Mouse (Mus musculus): Measurements from ENCODE around the gene Rnf220. TPM values are rescaled to one million over a fixed set of nuclear protein-coding genes. Genes with fewer than 3 reads are reported as not detected.

Rnf220 gene
- polyA plus RNA-seq, 1 experiment from 2014 or later, result 73.3 TPM

- Histone ChIP-seq H3K4me3 (no peak overlapping the region), H3K27ac (no peak overlapping the region), H3K9ac (no peak overlapping the region), H3K4me2 (no peak overlapping the region), H3K36me3 (no peaks in the 10 kb centered on the region), H3K9me3 (no peaks in the 10 kb centered on the region), H3K27me3 (peaks cover 43% of the 10 kb centered on the region), H3K4me1 (peaks cover 10% of the 10 kb centered on the region)
- no peak for ATAC-seq (ENCODE audit: borderline replicate concordance, extremely low read depth, low FRiP score, low TSS enrichment)
- 58% methylated on average over 14 of the region's 14 CpGs for WGBS
Measured at GRCm38 (mm10) chr4:117473291-117473984, 23.4 kb downstream of the Rnf220 start.

GRCm38 (mm10) chr4:117469471-117469870 is 27.4 kb downstream of the Rnf220 start:
- H3K27me3 ChIP-seq, result peaks cover 14% of the 10 kb centered on the region

GRCm38 (mm10) chr4:117467936-117468335 is 28.9 kb downstream of the Rnf220 start:
- no peaks in the 10 kb centered on the region for H3K36me3 ChIP-seq
- 69% methylated on average over 7 of the region's 7 CpGs for WGBS
- no peak overlapping the region for H3K4me3 ChIP-seq
- H3K4me2 ChIP-seq, result no peak overlapping the region
- no peak overlapping the region for H3K9ac ChIP-seq
- no peaks in the 10 kb centered on the region for H3K4me1 ChIP-seq
- no peak overlapping the region for H3K27ac ChIP-seq
- ATAC-seq (ENCODE audit: borderline replicate concordance, extremely low read depth, low FRiP score, low TSS enrichment), result no peak
- H3K27me3 ChIP-seq, result peaks cover 11% of the 10 kb centered on the region; the same call in 1 of the 2 replicates
- no peaks in the 10 kb centered on the region for H3K9me3 ChIP-seq

More at GRCm38 (mm10) chr4:117469471-117469870, 27.4 kb downstream of the Rnf220 start:
- WGBS, result 42% methylated on average over 4 of the region's 4 CpGs
- Histone ChIP-seq H3K27ac (no peak overlapping the region), H3K4me2 (no peak overlapping the region), H3K4me1 (no peaks in the 10 kb centered on the region), H3K9me3 (no peaks in the 10 kb centered on the region), H3K36me3 (no peaks in the 10 kb centered on the region), H3K4me3 (no peak overlapping the region), H3K9ac (no peak overlapping the region)
- no peak for ATAC-seq (ENCODE audit: borderline replicate concordance, extremely low read depth, low FRiP score, low TSS enrichment)

DNA sequence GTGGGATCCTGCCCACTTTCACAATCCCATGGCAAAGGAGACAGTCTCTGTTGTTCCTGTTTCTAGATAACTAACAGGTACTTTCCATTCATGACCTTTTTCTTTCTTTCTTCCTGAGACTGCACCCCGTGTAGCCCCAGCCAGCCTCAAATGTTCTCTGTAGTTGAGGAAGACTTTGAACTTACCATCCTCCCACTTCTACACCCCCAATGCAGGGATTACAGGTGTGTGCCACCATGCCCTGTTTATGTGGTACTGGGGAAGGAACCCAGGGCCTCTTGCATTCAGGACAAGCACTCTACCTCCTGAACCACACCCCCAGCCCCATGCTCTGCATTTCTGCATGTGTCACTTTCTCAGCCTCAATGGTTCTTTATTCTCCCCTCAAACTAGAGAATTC is 47.7 kb downstream of the Rnf220 start:
- no peak for ATAC-seq (ENCODE audit: borderline replicate concordance, extremely low read depth, low FRiP score, low TSS enrichment)
- no peaks in the 10 kb centered on the region for H3K36me3 ChIP-seq
- no peak overlapping the region for H3K27ac ChIP-seq
- no peak overlapping the region for H3K4me3 ChIP-seq
- H3K9ac ChIP-seq, result no peak overlapping the region
- no peaks in the 10 kb centered on the region for H3K9me3 ChIP-seq
- no peaks in the 10 kb centered on the region for H3K27me3 ChIP-seq
- H3K4me1 ChIP-seq, result no peaks in the 10 kb centered on the region
- H3K4me2 ChIP-seq, result no peak overlapping the region
- 76% methylated on average over 1 of the region's 1 CpGs for WGBS

- no peaks in the 10 kb centered on the region for H3K4me1 ChIP-seq
- ATAC-seq (ENCODE audit: borderline replicate concordance, extremely low read depth, low FRiP score, low TSS enrichment), result no peak
- no peaks in the 10 kb centered on the region for H3K9me3 ChIP-seq
- 94% methylated on average over 3 of the region's 3 CpGs for WGBS
- no peak overlapping the region for H3K4me3 ChIP-seq
- H3K36me3 ChIP-seq, result no peaks in the 10 kb centered on the region
- no peak overlapping the region for H3K27ac ChIP-seq
- H3K27me3 ChIP-seq, result no peaks in the 10 kb centered on the region
- H3K4me2 ChIP-seq, result no peak overlapping the region
- H3K9ac ChIP-seq, result no peak overlapping the region
Measured at GRCm38 (mm10) chr4:117447926-117448325, 48.9 kb downstream of the Rnf220 start.

GRCm38 (mm10) chr4:117445516-117446207 is 51.2 kb downstream of the Rnf220 start:
- no peaks in the 10 kb centered on the region for H3K36me3 ChIP-seq
- no peak overlapping the region for H3K27ac ChIP-seq
- no peaks in the 10 kb centered on the region for H3K9me3 ChIP-seq
- WGBS, result 74% methylated on average over 19 of the region's 19 CpGs
- no peaks in the 10 kb centered on the region for H3K27me3 ChIP-seq
- H3K4me2 ChIP-seq, result no peak overlapping the region
- no peak overlapping the region for H3K4me3 ChIP-seq
- ATAC-seq (ENCODE audit: borderline replicate concordance, extremely low read depth, low FRiP score, low TSS enrichment), result no peak
- no peaks in the 10 kb centered on the region for H3K4me1 ChIP-seq
- no peak overlapping the region for H3K9ac ChIP-seq

DNA sequence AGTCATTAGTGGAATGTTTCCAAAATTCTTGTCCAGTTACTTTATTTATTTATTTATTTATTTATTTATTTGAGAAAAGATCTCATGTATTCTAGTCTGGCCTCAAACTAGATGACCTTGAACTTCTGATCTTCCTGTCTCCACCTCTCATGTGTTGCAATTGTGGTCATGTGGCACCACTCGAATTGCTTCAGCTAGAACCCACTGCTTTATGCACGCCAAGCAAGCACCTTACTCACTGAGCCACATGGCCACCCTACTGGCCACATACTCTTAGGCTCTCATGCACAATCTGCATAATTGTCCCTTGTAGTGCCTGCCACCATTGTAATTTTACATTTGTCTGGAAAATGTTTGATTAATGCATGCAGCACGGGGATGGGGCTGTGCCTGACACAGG is 57.9 kb downstream of the Rnf220 start:
- peaks cover 6% of the 10 kb centered on the region; the same call in 1 of the 2 replicates for H3K27me3 ChIP-seq
- H3K4me2 ChIP-seq, result no peak overlapping the region
- no peak for ATAC-seq (ENCODE audit: borderline replicate concordance, extremely low read depth, low FRiP score, low TSS enrichment)
- H3K9ac ChIP-seq, result no peak overlapping the region
- no peak overlapping the region for H3K27ac ChIP-seq
- WGBS, result 77% methylated on average over 3 of the region's 3 CpGs
- H3K36me3 ChIP-seq, result no peaks in the 10 kb centered on the region
- H3K4me1 ChIP-seq, result no peaks in the 10 kb centered on the region
- H3K9me3 ChIP-seq, result no peaks in the 10 kb centered on the region
- H3K4me3 ChIP-seq, result no peak overlapping the region

- no peak overlapping the region for H3K4me2 ChIP-seq
- peaks cover 6% of the 10 kb centered on the region; the same call in 1 of the 2 replicates for H3K27me3 ChIP-seq
- no peak overlapping the region for H3K9ac ChIP-seq
- H3K4me3 ChIP-seq, result no peak overlapping the region
- WGBS, result 64% methylated on average over 14 of the region's 14 CpGs
- no peak overlapping the region for H3K27ac ChIP-seq
- H3K4me1 ChIP-seq, result no peaks in the 10 kb centered on the region
- ATAC-seq (ENCODE audit: borderline replicate concordance, extremely low read depth, low FRiP score, low TSS enrichment), result no peak
- H3K9me3 ChIP-seq, result no peaks in the 10 kb centered on the region
- no peaks in the 10 kb centered on the region for H3K36me3 ChIP-seq
Measured at GRCm38 (mm10) chr4:117438064-117438463, 58.8 kb downstream of the Rnf220 start.

- no peaks in the 10 kb centered on the region for H3K9me3 ChIP-seq
- no peak overlapping the region for H3K4me3 ChIP-seq
- 25% methylated on average over 14 of the region's 14 CpGs for WGBS
- ATAC-seq (ENCODE audit: borderline replicate concordance, extremely low read depth, low FRiP score, low TSS enrichment), result no peak
- no peaks in the 10 kb centered on the region for H3K4me1 ChIP-seq
- H3K27me3 ChIP-seq, result peaks cover 6% of the 10 kb centered on the region; the same call in 1 of the 2 replicates
- no peak overlapping the region for H3K27ac ChIP-seq
- H3K4me2 ChIP-seq, result no peak overlapping the region
- H3K9ac ChIP-seq, result no peak overlapping the region
- H3K36me3 ChIP-seq, result no peaks in the 10 kb centered on the region
Measured at GRCm38 (mm10) chr4:117436995-117437660, 59.7 kb downstream of the Rnf220 start.

DNA sequence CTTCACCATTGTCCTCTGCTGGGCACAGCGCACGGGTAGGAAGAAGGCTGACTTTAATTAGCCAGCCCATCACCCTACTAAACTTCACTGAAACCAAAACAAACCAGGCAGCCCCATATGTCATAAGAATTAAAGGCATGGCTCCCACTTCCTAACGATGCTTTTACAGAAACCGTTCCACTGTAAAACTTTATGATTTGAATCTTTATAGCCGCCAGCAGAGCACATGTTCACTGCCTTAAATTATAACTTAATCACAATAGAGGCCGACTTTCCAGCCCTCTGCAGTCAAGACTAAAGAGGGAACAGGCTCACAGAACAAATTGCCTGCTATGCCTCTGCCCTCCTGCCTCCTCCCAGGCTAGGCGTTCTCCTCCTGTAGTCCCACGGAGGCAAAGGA is 62.5 kb downstream of the Rnf220 start:
- H3K36me3 ChIP-seq, result no peaks in the 10 kb centered on the region

GRCm38 (mm10) chr4:117429604-117430003 is 67.2 kb downstream of the Rnf220 start:
- Histone ChIP-seq H3K4me2 (no peak overlapping the region), H3K9ac (no peak overlapping the region), H3K27ac (no peak overlapping the region), H3K36me3 (no peaks in the 10 kb centered on the region), H3K4me3 (no peak overlapping the region), H3K9me3 (no peaks in the 10 kb centered on the region), H3K4me1 (no peaks in the 10 kb centered on the region), H3K27me3 (no peaks in the 10 kb centered on the region; the same call in 1 of the 2 replicates)
- WGBS, result 66% methylated on average over 9 of the region's 9 CpGs
- no peak for ATAC-seq (ENCODE audit: borderline replicate concordance, extremely low read depth, low FRiP score, low TSS enrichment)

More for the DNA sequence above, 62.5 kb downstream of the Rnf220 start:
- Histone ChIP-seq H3K4me1 (no peaks in the 10 kb centered on the region), H3K27ac (no peak overlapping the region), H3K27me3 (peaks cover 6% of the 10 kb centered on the region; the same call in 1 of the 2 replicates), H3K4me3 (no peak overlapping the region), H3K9ac (no peak overlapping the region), H3K4me2 (no peak overlapping the region), H3K9me3 (no peaks in the 10 kb centered on the region)
- 71% methylated on average over 8 of the region's 8 CpGs for WGBS
- ATAC-seq (ENCODE audit: borderline replicate concordance, extremely low read depth, low FRiP score, low TSS enrichment), result no peak

- H3K36me3 ChIP-seq, result no peaks in the 10 kb centered on the region
- no peak overlapping the region for H3K27ac ChIP-seq
- H3K9ac ChIP-seq, result no peak overlapping the region
- no peaks in the 10 kb centered on the region; the same call in 1 of the 2 replicates for H3K27me3 ChIP-seq
- H3K9me3 ChIP-seq, result no peaks in the 10 kb centered on the region
- no peak overlapping the region for H3K4me2 ChIP-seq
- H3K4me1 ChIP-seq, result no peaks in the 10 kb centered on the region
- ATAC-seq (ENCODE audit: borderline replicate concordance, extremely low read depth, low FRiP score, low TSS enrichment), result no peak
- no peak overlapping the region for H3K4me3 ChIP-seq
- 44% methylated on average over 12 of the region's 12 CpGs for WGBS
Measured at GRCm38 (mm10) chr4:117427540-117427939, 69.3 kb downstream of the Rnf220 start.
